ENCODE assay signal across 13 mouse cellular contexts in genomic region chr13:13723293-13723692, GRCm38 (mm10).
"Had no signal": no experiment of that assay in that cellular context is flagged by ENCODE, and none has a peak within 500 bp of the region (broad histone marks: within the 10 kb centered on the region; RNA-seq: fewer than 3 reads in every experiment).

No protein-coding gene starts in this region.

- DNase-seq: kidney, adult 2 months; kidney, postnatal 14 days; lung, adult 18-20 months; lung, postnatal 36 days; right cerebral cortex, adult 18-20 months; right cerebral cortex, postnatal 25 days; thymus, adult 18-20 months; thymus, postnatal 14 days had no signal

- H3K9ac ChIP-seq: kidney, embryonic 15.5 days; limb, embryonic 15.5 days; midbrain, embryonic 13.5 days had no signal

- ATAC-seq: intestine, embryonic 16.5 days; midbrain, embryonic 13.5 days had no signal

- H3K4me1 ChIP-seq: kidney, embryonic 15.5 days; limb, embryonic 15.5 days; midbrain, embryonic 13.5 days had no signal

- H3K27ac ChIP-seq: kidney, embryonic 15.5 days; left cerebral cortex, adult 2 months; limb, embryonic 15.5 days; midbrain, embryonic 13.5 days had no signal

- H3K27me3 ChIP-seq: kidney, embryonic 15.5 days; limb, embryonic 15.5 days; midbrain, embryonic 13.5 days had no signal

- H3K4me3 ChIP-seq: kidney, embryonic 15.5 days; left cerebral cortex, adult 2 months; limb, embryonic 15.5 days; midbrain, embryonic 13.5 days had no signal

- H3K4me2 ChIP-seq: kidney, embryonic 15.5 days; limb, embryonic 15.5 days; midbrain, embryonic 13.5 days had no signal

- H3K36me3 ChIP-seq: limb, embryonic 15.5 days had no signal

- H3K9me3 ChIP-seq: kidney, embryonic 15.5 days; limb, embryonic 15.5 days; midbrain, embryonic 13.5 days had no signal
